Mouse (Mus musculus): ENCODE data around the gene Sgsm3.

DNA sequence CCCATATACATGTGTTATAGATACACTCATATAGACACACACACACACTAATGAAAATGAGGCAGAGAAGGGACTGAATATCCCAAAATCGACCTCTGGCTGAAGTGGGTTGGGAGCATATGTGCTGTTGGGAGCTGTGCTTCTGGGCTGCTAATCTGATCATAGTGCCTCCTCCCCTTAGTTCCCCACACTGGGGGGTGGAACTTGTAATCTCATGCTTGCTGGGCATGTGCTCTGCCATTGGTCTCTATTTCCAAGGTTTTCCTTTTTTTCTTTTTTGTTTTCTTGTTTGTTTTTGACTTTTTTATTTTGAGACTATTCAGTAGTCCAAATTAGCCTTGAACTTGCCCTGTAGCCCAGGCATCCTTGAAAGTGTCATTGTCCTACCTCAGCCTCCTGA, 10.8 kb downstream of the Sgsm3 start:
- no peak for TF ChIP-seq POLR2A (IDR thresholded peaks at IDR 0.05; ENCODE audit: low read depth, low read length)
- TF ChIP-seq CTCF (IDR thresholded peaks at IDR 0.05; ENCODE audit: extremely low read depth, insufficient read depth, insufficient read length, insufficient replicate concordance): no peak
